Mouse (Mus musculus): Measurements from ENCODE around the gene Iltifb.
"Not testable (repeated sequence)": the region's sequence is repeated elsewhere in the genome, so short reads cannot be mapped to it uniquely, and the experiment has no call there.

The Iltifb gene

GRCm38 (mm10) chr10:118294938-118295337, at the start of gene Iltifb:
TSS of gene Iltifb (minus strand) at chr10:118295038.
- no peak for DNase-seq (ENCODE audit: low read depth, low spot score)

DNA sequence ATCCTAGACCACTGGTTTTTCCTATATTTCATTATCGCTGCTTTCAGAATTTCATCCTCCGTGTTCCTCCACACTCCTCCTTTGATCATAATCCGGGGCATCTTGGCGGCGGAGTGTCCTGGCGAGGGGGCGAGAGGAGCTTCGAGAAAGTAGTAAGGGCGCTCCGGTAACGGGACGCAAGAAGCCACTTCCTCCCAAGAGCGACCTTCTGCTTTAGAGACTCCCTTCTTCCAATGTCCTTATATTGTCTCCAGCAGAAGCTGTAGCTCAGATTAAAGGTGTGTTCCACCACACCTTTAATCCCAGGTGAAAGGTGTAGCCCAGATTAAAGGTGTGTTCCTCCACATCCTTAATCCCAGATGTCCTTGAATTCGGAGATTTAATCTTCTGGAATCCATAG, 48.3 kb upstream of the Iltifb start, which contains the start of gene Gm9046:
Gene Gm9046, minus strand, starts transcription at position 101 of the 400 bp plus-strand sequence.
- DNase-seq (ENCODE audit: low read depth, low spot score) = not testable (repeated sequence)

- DNase-seq (ENCODE audit: low read depth, low spot score) = not testable (repeated sequence)
These were observed 42.9 kb upstream of the Iltifb start, which contains the start of gene Gm9045 for GRCm38 (mm10) chr10:118337731-118338130. TSS of gene Gm9045 (minus strand) at chr10:118337831.

DNA sequence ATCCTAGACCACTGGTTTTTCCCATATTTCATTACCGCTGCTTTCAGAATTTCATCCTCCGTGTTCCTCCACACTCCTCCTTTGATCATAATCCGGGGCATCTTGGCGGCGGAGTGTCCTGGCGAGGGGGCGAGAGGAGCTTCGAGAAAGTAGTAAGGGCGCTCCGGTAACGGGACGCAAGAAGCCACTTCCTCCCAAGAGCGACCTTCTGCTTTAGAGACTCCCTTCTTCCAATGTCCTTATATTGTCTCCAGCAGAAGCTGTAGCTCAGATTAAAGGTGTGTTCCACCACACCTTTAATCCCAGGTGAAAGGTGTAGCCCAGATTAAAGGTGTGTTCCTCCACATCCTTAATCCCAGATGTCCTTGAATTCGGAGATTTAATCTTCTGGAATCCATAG, 37.5 kb upstream of the Iltifb start, which contains the start of gene Gm9044:
Gene Gm9044, minus strand, starts transcription at position 101 of the 400 bp plus-strand sequence.
- not testable (repeated sequence) for DNase-seq (ENCODE audit: low read depth, low spot score)

- DNase-seq (ENCODE audit: low read depth, low spot score) = not testable (repeated sequence)
These were observed 32.0 kb upstream of the Iltifb start, which contains the start of gene Gm9040 for GRCm38 (mm10) chr10:118326869-118327268. TSS of gene Gm9040 (minus strand) at chr10:118326969.

DNA sequence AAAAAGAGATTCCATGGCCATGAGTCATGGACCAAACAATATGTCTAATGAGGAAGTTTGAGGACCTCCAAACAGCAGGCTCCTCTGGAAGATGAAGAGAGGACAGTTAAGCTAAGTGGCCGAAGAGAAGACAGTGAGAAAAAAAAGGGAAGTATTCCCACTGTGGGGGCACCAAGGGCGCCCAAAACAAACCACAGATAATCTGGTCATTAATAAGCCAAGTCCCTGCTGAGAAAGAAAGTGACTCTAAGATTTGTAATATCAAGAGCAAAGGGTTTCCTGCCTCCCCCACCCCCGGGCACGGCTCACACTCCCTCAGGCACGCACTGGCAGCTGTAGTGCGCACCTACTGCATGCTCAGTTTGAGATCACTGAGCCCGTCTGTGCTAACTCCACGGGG, 24.2 kb upstream of the Iltifb start:
- DNase-seq (ENCODE audit: low read depth, low spot score) = no peak

- not testable (repeated sequence) for DNase-seq (ENCODE audit: low read depth, low spot score)
These were observed 7.3 kb upstream of the Iltifb start for GRCm38 (mm10) chr10:118302133-118302532.

GRCm38 (mm10) chr10:118283016-118283415, 11.8 kb downstream of the Iltifb start:
- DNase-seq (ENCODE audit: low read depth, low spot score) = not testable (repeated sequence)

- not testable (repeated sequence) for DNase-seq (ENCODE audit: low read depth, low spot score)
These were observed 12.3 kb downstream of the Iltifb start for GRCm38 (mm10) chr10:118282565-118282964.

- not testable (repeated sequence) for DNase-seq (ENCODE audit: low read depth, low spot score)
These were observed 16.8 kb downstream of the Iltifb start for GRCm38 (mm10) chr10:118278069-118278468.

DNA sequence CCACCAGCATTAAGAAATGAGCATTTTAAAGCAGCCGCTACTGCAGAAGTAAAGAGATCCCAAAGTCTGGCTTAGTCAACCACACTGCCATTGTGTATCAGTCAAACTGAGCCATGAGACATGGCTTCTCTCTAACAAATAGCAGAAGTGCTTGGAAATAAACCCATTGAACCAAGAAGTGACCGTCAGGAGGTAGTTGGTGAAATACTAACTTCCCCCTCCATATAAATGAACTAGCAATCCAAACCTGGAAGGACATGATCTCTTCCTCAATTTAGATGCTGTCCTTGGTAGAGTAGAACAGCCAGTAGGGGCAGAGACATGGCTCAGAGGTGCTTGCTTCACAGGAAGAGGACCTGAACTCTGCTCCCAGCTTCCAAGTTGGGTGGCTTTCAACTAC, 23.4 kb downstream of the Iltifb start:
- not testable (repeated sequence) for DNase-seq (ENCODE audit: low read depth, low spot score)

DNA sequence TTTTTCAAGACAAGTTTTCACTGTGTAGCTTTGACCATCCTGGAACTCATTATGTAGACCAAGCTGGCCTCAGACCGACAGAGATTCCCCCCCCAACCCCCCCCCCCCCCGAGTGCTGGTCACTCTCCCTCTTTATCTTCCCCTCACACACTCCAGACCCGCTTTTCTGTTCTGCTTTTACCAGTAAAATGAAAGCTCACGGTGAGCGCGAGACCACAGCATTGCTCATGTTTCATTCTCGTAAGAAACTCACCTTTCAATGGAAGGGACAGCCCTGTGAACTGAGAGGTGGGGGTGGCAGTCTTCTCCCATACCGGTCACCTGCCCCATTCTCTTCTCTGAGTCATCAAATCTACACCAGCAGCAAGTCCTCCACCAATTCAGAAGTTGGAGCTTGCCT, 26.0 kb downstream of the Iltifb start:
- not testable (repeated sequence) for DNase-seq (ENCODE audit: low read depth, low spot score)

DNA sequence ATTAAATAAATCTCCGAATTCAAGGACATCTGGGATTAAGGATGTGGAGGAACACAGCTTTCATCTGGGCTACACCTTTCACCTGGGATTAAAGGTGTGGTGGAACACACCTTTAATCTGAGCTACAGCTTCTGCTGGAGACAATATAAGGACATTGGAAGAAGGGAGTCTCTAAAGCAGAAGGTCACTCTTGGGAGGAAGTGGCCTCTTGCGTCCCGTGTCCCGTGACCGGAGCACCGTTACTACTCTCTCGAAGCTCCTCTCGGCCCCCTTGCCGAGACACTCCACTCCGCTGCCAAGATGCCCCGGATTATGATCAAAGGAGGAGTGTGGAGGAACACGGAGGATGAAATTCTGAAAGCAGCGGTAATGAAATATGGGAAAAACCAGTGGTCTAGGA, 36.5 kb downstream of the Iltifb start, which contains the start of gene Gm32802:
Gene Gm32802, plus strand, starts transcription at position 301 of the 400 bp plus-strand sequence.
- DNase-seq (ENCODE audit: low read depth, low spot score) = not testable (repeated sequence)

- DNase-seq (ENCODE audit: low read depth, low spot score) = no peak
These were observed 44.0 kb downstream of the Iltifb start for GRCm38 (mm10) chr10:118250852-118251295.

- DNase-seq (ENCODE audit: low read depth, low spot score) = not testable (repeated sequence)
These were observed 45.7 kb downstream of the Iltifb start for GRCm38 (mm10) chr10:118249006-118249595.

DNA sequence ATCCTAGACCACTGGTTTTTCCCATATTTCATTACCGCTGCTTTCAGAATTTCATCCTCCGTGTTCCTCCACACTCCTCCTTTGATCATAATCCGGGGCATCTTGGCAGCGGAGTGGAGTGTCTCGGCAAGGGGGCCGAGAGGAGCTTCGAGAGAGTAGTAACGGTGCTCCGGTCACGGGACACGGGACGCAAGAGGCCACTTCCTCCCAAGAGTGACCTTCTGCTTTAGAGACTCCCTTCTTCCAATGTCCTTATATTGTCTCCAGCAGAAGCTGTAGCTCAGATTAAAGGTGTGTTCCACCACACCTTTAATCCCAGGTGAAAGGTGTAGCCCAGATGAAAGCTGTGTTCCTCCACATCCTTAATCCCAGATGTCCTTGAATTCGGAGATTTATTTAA, 54.2 kb downstream of the Iltifb start, which contains the start of gene Gm32717:
Gene Gm32717, minus strand, starts transcription at position 101 of the 400 bp plus-strand sequence.
- DNase-seq (ENCODE audit: low read depth, low spot score) = not testable (repeated sequence)

All from A20 (cell line).